Mouse (Mus musculus) erythroblast, embryonic 14.5 days (primary cell): Measurements from ENCODE around the gene Tectb.

ENCODE experiments used
- GATA1 ChIP-seq: IDR thresholded peaks from 2 replicates; pipeline ENCODE4 v1.6.1; 2012; ENCODE audit warnings: low read length, inconsistent platforms, mixed read lengths
- TAL1 ChIP-seq: IDR thresholded peaks from 3 replicates; pipeline ENCODE4 v1.6.1; 2012; ENCODE audit warnings: low read length, inconsistent platforms, mixed read lengths

- TF ChIP-seq TAL1 (no peak), GATA1 (no peak)
Measured at GRCm38 (mm10) chr19:55164162-55164561, 16.4 kb upstream of the Tectb start.
